Mouse (Mus musculus): ENCODE results near the gene Rps3a1.

- TF ChIP-seq CEBPB (IDR thresholded peaks at IDR 0.05; ENCODE audit: low read depth) (no peak), USF1 (IDR thresholded peaks at IDR 0.05; ENCODE audit: low read depth) (no peak)
These were observed 841 bp upstream of the Rps3a1 start for GRCm38 (mm10) chr3:86143343-86143742.
